9 mouse cellular contexts compared by ENCODE assay signal in genomic region chr4:141591547-141591946, GRCm38 (mm10). TPM values are rescaled to one million over a fixed set of nuclear protein-coding genes. Genes with fewer than 3 reads are reported as not detected.
DNase-seq lines count a peak whose midpoint lies in the region; ATAC-seq and TF ChIP-seq lines count a peak whose summit lies in the region.
"Had no signal": no experiment of that assay in that cellular context is flagged by ENCODE, and none has a peak within 500 bp of the region (broad histone marks: within the 10 kb centered on the region; RNA-seq: fewer than 3 reads in every experiment).

No protein-coding gene starts in this region.

- H3K9me3 ChIP-seq in heart, embryonic 11.5 days (replicated peaks; ENCODE audit: control insufficient read depth, low read length) = no peaks in the 10 kb centered on the region
- H3K9me3 ChIP-seq in liver, embryonic 14.5 days (ENCODE audit: control insufficient read depth, low read length) = no peaks in the 10 kb centered on the region

- DNase-seq in heart, postnatal 14 days = peak; percentile 43 to 61
- DNase-seq in B cell, adult 2 months = peak; percentile 61 to 64
- peak; percentile 12 for DNase-seq in T-cell, adult 2 months (ENCODE audit: low spot score)
- DNase-seq in liver, embryonic 14.5 days (ENCODE audit: low read depth in 3 of 3, low spot score in 3 of 3) = peak; percentile 23 to 29 (median 28)
- peak; percentile 52 for DNase-seq in thymus, postnatal 14 days
- DNase-seq in urinary bladder, postnatal 14 days (ENCODE audit: low spot score) = no peak
- no peak for DNase-seq in urinary bladder, adult 18-20 months (ENCODE audit: low spot score in 2 of 2)

- peaks cover 35% of the 10 kb centered on the region for H3K36me3 ChIP-seq in heart, embryonic 11.5 days (ENCODE audit: control insufficient read depth, insufficient read depth, low read length)
- no peaks in the 10 kb centered on the region for H3K36me3 ChIP-seq in liver, embryonic 14.5 days (replicated peaks; ENCODE audit: control insufficient read depth, insufficient read depth, low read depth)

- H3K4me3 ChIP-seq in heart, embryonic 11.5 days (ENCODE audit: low read depth, low read length) = no peak overlapping the region
- no peak overlapping the region for H3K4me3 ChIP-seq in liver, embryonic 14.5 days (ENCODE audit: insufficient read depth in 1 of 2, low read depth in 2 of 2, low read length in 2 of 2)

- no peaks in the 10 kb centered on the region for H3K27me3 ChIP-seq in heart, embryonic 11.5 days (ENCODE audit: control insufficient read depth, insufficient read depth, low read length)
- H3K27me3 ChIP-seq in liver, embryonic 14.5 days (ENCODE audit: control insufficient read depth, insufficient read depth, low read length) = no peaks in the 10 kb centered on the region

- no peak for ATAC-seq in heart, embryonic 11.5 days (replicated peaks; ENCODE audit: insufficient number of reproducible peaks, low FRiP score, low TSS enrichment)
- ATAC-seq in liver, embryonic 14.5 days (ENCODE audit: insufficient read depth) = no peak

- TF ChIP-seq CTCF in liver, embryonic 14.5 days (IDR thresholded peaks at IDR 0.05; ENCODE audit: low read depth) = peak; percentile 90

- intact Hi-C loops in heart, postnatal 14 days (cut with DNase I) = no loop called here

- 20% methylated on average over 3 of the region's 3 CpGs for WGBS in heart, embryonic 11.5 days (ENCODE audit: insufficient replicate concordance)
- 18% methylated on average over 3 of the region's 3 CpGs for WGBS in liver, embryonic 14.5 days (ENCODE audit: insufficient replicate concordance)

- H3K4me1 ChIP-seq in heart, embryonic 11.5 days (ENCODE audit: control insufficient read depth, insufficient read depth, low read length) = no peaks in the 10 kb centered on the region
- no peaks in the 10 kb centered on the region for H3K4me1 ChIP-seq in liver, embryonic 14.5 days (replicated peaks; ENCODE audit: control insufficient read depth in 2 of 2, insufficient read depth in 2 of 2, low read length in 1 of 2)

- TF ChIP-seq EP300 in liver, embryonic 14.5 days (IDR thresholded peaks at IDR 0.05; ENCODE audit: low read depth) = no peak

- H3K4me2 ChIP-seq in heart, embryonic 11.5 days = no peak overlapping the region
- H3K4me2 ChIP-seq in liver, embryonic 14.5 days (ENCODE audit: low read depth) = no peak overlapping the region

- H3K27ac ChIP-seq in heart, embryonic 11.5 days (ENCODE audit: low read depth, low read length) = no peak overlapping the region
- no peak overlapping the region for H3K27ac ChIP-seq in liver, embryonic 14.5 days

- no peak overlapping the region for H3K9ac ChIP-seq in heart, embryonic 11.5 days (ENCODE audit: low read depth, low read length)
- no peak overlapping the region for H3K9ac ChIP-seq in liver, embryonic 14.5 days (replicated peaks)

RNA-seq across cellular contexts. Expression of gene Fblim1, which starts 14.3 kb away (rescaled TPM):
- total RNA-seq in heart, postnatal 14 days (2021) = 100 to 1,000 TPM; 299 to 338 TPM
- polyA plus RNA-seq in heart, embryonic 11.5 days (2014; fragmentation: Nextera tagmentation; extraction: Ambion mirVana) = 53.9 and 64.0 TPM in 2 replicates
- 1.1 and 2.0 TPM in 2 replicates for polyA plus RNA-seq in liver, embryonic 14.5 days (2012; rRNA removed)
- polyA plus RNA-seq in liver, embryonic 14.5 days (2014; fragmentation: Nextera tagmentation; extraction: Ambion mirVana) = 0.77 and 0.95 TPM in 2 replicates

RNA-seq across cellular contexts. Expression of gene Tmem82, which starts 26.9 kb away (rescaled TPM):
- 10 to 100 TPM; 30.1 to 35.4 TPM for total RNA-seq in heart, postnatal 14 days (2021)
- polyA plus RNA-seq in heart, embryonic 11.5 days (2014; fragmentation: Nextera tagmentation; extraction: Ambion mirVana) = 0.17 and 0.30 TPM in 2 replicates
- 2.1 and 2.6 TPM in 2 replicates for polyA plus RNA-seq in liver, embryonic 14.5 days (2012; rRNA removed)
- polyA plus RNA-seq in liver, embryonic 14.5 days (2014; fragmentation: Nextera tagmentation; extraction: Ambion mirVana) = 2.2 and 2.7 TPM in 2 replicates

RNA-seq across cellular contexts. Expression of gene Slc25a34, which starts 32.1 kb away (rescaled TPM):
- total RNA-seq in heart, postnatal 14 days (2021) = 100 to 1,000 TPM; 121 TPM
- not detected in 2 replicates for polyA plus RNA-seq in heart, embryonic 11.5 days (2014; fragmentation: Nextera tagmentation; extraction: Ambion mirVana)
- 0.03 TPM in 2 replicates for polyA plus RNA-seq in liver, embryonic 14.5 days (2012; rRNA removed)
- not detected in 2 replicates for polyA plus RNA-seq in liver, embryonic 14.5 days (2014; fragmentation: Nextera tagmentation; extraction: Ambion mirVana)
- polyA plus RNA-seq: stomach, embryonic 14.5 days had no signal

RNA-seq across cellular contexts. Expression of gene Spen, which starts 53.1 kb away (rescaled TPM):
- 10 to 100 TPM; 33.8 to 34.0 TPM for total RNA-seq in heart, postnatal 14 days (2021)
- polyA plus RNA-seq in heart, embryonic 11.5 days (2014; fragmentation: Nextera tagmentation; extraction: Ambion mirVana) = 7.5 TPM in 2 replicates
- polyA plus RNA-seq in liver, embryonic 14.5 days (2012; rRNA removed) = 2.5 and 4.0 TPM in 2 replicates
- polyA plus RNA-seq in liver, embryonic 14.5 days (2014; fragmentation: Nextera tagmentation; extraction: Ambion mirVana) = 3.4 and 3.8 TPM in 2 replicates

Comparison
In these comparisons a context has a peak if more than half of its experiments do, and no peak if none do; other contexts are left out.
1. DNase-seq: peak in heart, postnatal 14 days (2 of 2), B cell, adult 2 months (2 of 2), T-cell, adult 2 months (single experiment), liver, embryonic 14.5 days (3 of 3) and thymus, postnatal 14 days (single experiment); none in urinary bladder, postnatal 14 days (single experiment) and urinary bladder, adult 18-20 months (0 of 2).
2. RNA of gene Fblim1, which starts 14.3 kb away (polyA plus RNA-seq): 53.9 to 64.0 TPM in heart, embryonic 11.5 days; 0.77 to 2.0 TPM in liver, embryonic 14.5 days; every median in the first group is over 10 times any median in the second.